Mouse (Mus musculus): Measurements from ENCODE around the gene Unk. TPM values are rescaled to one million over a fixed set of nuclear protein-coding genes. Genes with fewer than 3 reads are reported as not detected.
A peak's percentile ranks its signal among the peaks of the same experiment; 100 is the strongest.
"Not testable (repeated sequence)": the region's sequence is repeated elsewhere in the genome, so short reads cannot be mapped to it uniquely, and the experiment has no call there.

Gene Unk
- total RNA-seq, 2 experiments from 2014 or later, result 13.6 to 15.8 TPM

- DNase-seq, result no peak
Observed at GRCm38 (mm10) chr11:116088741-116089394, 58.7 kb downstream of the Unk start.

- no peak for DNase-seq
Observed at GRCm38 (mm10) chr11:116089545-116089944, 59.4 kb downstream of the Unk start.

GRCm38 (mm10) chr11:116091591-116091990, 61.5 kb downstream of the Unk start:
- no peak for DNase-seq

GRCm38 (mm10) chr11:116092959-116093358, 62.8 kb downstream of the Unk start:
- not testable (repeated sequence) for DNase-seq

GRCm38 (mm10) chr11:116093771-116094565, 63.8 kb downstream of the Unk start:
- no peak for DNase-seq

- DNase-seq, result no peak
Observed at GRCm38 (mm10) chr11:116095573-116095972, 65.5 kb downstream of the Unk start.

GRCm38 (mm10) chr11:116096213-116097108, 66.3 kb downstream of the Unk start:
- peak; percentile 47 for DNase-seq

- no peak for DNase-seq
Observed at GRCm38 (mm10) chr11:116098711-116099460, 68.8 kb downstream of the Unk start.

DNA sequence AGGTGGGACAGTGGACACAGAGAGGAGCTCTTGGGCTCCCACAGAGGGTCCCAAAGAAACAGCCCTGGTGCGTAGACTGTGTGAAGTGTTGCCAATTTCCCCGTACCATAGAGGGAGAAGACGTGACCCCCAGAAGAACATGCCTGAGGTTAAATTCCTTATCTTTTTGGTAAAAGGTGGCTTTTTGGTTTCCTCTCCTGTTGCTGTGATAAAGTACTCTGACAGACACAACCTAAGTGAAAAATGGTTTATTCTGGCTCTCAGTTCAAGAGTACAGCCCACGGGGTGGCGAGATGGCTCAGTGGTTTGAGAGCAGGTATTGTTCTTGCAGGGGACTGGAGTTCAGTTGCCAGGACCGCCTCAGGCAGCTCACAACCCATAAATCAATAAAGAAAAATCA, 69.3 kb downstream of the Unk start:
- DNase-seq, result no peak

GRCm38 (mm10) chr11:116100385-116100784, 70.3 kb downstream of the Unk start:
- peak; percentile 64 for DNase-seq

DNA sequence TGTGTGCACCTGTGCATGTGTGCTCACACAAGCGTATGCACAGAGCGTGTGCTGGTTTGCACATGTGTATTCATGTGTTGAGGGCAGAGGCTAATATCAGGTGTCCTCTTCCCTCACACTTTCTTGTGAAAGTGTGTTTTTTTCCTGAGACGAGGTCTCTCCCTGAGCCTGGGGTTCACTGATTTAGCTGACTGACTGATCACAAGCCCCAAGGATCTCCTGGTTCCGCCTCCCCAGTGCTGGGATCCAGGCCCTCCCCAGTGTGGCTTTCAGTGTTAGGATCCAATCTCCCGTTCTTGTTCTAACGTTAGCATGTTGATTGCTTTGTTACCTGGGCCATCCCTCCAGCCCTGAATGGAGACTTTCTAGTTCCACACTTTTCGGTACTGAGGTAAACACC, 70.7 kb downstream of the Unk start:
- DNase-seq, result no peak

DNA sequence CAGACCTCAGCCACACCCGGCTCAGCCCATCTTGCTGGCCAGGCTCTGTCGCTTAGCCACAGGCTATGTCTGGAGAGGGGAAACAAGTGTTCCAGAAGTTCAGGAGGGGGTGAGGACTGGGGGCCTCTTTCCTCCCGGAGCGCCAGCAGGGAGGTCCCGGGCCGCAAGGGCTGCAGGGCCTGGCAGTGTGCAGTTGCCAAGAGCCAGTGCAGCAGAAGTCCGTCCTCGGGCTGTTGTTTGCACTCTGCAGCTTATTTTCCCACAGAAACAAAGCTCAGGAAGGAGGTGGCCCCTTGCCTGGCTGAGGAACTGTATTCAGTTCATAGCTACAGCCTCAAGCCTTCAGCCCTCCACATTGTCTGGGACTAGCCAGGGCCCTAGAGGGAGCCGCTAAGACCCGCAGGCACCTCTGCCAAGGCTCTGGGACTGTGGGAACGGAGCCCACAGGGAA, 71.8 kb downstream of the Unk start:
- DNase-seq, result peak; percentile 47

- DNase-seq, result no peak
Observed at GRCm38 (mm10) chr11:116102472-116102871, 72.3 kb downstream of the Unk start.

- no peak for DNase-seq
Observed at GRCm38 (mm10) chr11:116103572-116103971, 73.5 kb downstream of the Unk start.

DNA sequence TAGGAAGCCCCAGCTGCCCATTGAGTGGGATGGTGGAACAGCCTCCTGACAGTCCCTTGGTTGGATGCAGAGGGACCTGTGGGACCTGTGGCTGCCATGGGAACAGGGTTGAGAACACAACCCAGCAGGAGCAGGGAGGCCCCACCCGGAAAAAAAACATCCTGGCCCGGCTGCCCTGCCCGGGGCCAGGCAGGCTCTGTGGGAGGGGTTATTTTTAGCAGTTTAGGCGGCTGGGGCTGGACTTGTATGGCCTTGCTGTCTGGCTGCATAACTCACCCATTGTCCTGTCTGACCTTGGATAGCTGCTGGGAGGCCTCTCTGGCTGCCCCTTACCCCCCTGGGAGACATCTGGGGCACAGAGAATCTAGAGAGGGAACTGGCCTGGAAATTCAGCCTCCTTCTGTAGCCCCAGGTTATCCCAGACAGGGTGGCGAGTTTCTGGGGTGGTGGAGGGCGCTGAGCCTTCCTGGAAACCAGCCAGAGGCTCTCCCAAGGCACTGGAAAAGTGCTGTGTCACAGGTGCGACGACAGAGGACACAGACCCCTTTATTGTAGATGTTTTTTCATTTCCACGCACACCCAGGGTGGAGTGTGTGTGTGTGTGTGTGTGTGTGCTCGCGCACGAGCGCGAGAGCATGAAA, 74.0 kb downstream of the Unk start:
- DNase-seq, result peak; percentile 57

DNA sequence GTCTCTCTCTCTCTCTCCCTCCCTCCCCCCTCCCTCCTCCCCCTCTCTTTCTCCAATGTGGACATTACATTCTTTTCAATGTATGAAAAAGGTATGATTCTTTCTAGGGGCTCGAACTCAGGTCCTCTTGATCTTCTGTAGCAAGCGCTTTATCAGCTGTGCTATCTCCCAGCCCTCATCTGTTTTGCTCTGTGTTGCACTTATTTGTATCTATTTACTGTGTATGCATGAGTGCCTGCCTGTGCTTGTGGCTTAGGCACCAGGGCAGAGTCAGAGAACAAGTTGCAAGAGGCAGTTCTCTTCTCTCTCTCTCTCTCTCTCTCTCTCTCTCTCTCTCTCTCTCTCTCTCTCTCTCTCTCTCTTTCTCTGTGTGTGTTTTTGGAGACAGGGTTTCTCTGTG, 74.9 kb downstream of the Unk start:
- no peak for DNase-seq

DNA sequence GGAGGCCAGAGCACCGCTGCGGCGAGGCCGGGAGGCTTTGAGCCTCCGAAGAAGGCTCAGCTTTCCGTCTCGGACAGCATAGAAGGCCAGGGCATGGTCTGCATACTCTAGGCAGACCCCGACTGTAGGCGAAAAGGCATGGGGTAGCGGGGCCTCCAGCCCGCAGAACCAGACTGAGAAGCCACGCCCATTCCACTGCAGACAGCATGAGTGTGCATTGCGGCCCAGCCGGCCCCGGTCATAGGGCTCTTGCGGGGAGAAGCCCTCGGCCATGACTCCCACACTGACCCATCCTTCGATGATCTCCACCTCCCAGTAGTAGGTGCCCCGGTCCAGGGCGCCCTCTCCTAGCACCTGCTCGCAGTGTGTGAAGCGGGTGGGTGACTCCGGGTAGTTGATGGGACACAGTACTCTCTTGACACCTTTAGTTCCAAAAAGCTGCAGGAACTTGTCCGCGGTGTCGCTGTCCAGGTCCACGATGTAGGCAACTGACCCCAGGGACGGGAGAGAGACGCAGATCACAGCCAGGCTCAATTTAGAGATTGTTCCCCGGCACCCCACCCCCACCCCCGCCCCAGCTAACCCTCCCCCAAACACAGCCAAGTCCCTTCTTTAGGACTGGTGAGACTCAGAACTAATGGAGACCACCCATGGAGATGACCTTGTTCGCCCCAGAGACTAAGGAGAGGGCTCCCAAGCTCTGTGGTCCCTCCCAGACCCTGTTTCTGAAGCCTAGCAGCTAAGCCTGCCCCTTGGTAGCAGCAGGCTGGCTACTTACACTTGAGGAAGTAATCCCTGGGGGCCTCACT, 76.2 kb downstream of the Unk start:
- no peak for DNase-seq

DNA sequence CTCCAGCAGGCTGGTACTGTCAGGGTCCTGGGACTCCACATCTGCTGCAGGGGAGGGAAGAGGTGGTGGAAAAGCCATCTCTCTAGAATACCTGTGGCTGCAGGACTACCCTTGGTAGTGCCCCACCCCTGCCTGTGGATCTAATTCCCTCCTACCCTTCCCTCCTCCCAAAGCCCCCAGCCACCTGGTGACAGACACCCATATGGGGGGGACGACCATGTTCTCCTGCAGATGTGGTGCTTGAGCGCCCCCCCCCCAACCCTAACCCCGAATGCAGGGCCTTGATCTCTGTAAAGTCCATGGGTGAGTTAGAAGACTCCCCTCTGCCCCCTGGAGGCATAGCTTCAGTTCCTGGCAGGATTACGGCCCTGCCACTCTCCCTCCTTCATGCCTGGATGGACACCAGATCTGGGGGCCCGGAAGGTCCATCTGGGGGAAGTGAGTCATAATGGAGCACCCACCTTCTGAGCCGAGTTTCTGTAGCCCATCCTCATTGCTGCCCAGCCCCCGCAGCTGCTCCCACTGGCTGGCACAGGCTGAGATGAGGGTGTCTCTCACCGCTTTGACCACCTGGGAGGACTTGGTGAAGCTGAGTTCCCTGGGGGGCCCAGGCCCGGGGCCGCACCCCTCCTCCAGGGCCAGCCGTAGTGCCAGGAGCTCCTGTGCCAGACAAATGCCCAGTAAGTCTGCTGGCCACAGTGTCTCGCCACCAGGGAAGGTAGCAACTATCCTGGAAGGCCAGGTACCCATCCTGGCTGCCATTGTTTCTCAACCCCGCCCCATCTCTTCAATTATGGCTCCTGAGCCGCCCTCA, 77.0 kb downstream of the Unk start:
- peak; percentile 24 for DNase-seq

GRCm38 (mm10) chr11:116107777-116108285, 77.7 kb downstream of the Unk start:
- no peak for DNase-seq
